Mouse (Mus musculus) activated CD4-positive, CD25-positive, alpha-beta regulatory T cell, adult 4 months (primary cell): Measurements from ENCODE around the gene Zfp870. TPM values are rescaled to one million over a fixed set of nuclear protein-coding genes. Genes with fewer than 3 reads are reported as not detected.

Source experiments
- ATAC-seq: one replicate; pipeline ENCODE4 v1.8.0; 2017
- polyA plus RNA-seq, 2 experiments: library from polyadenylated mRNA; unstranded; fragments of 100-300 nt; shearing (Covaris generic); gene quantifications; one replicate each; pipeline ENCODE4 v1.2.1; 2017

Gene Zfp870
- 1 to 10 TPM; 5.6 to 8.0 TPM for polyA plus RNA-seq

- peak; percentile 97 for ATAC-seq
Measured at GRCm38 (mm10) chr17:32891239-32892180, at the start of gene Zfp870. TSS of gene Zfp870 (minus strand) at chr17:32891642.

- ATAC-seq = no peak
Measured at GRCm38 (mm10) chr17:32939831-32940230, 48.4 kb upstream of the Zfp870 start.

- ATAC-seq = no peak
Measured at GRCm38 (mm10) chr17:32927803-32928202, 36.4 kb upstream of the Zfp870 start.

GRCm38 (mm10) chr17:32924658-32925312 lies 33.3 kb upstream of the Zfp870 start:
- peak; percentile 94 for ATAC-seq

GRCm38 (mm10) chr17:32923681-32924080 lies 32.2 kb upstream of the Zfp870 start:
- ATAC-seq = no peak

GRCm38 (mm10) chr17:32919123-32919522 lies 27.7 kb upstream of the Zfp870 start:
- ATAC-seq = no peak

GRCm38 (mm10) chr17:32917131-32917530 lies 25.7 kb upstream of the Zfp870 start, which contains the start of gene Cyp4f14:
TSS of gene Cyp4f14 (minus strand) at chr17:32917342.
- no peak for ATAC-seq

- no peak for ATAC-seq
Measured at GRCm38 (mm10) chr17:32916075-32916474, 24.6 kb upstream of the Zfp870 start.

- ATAC-seq = no peak
Measured at GRCm38 (mm10) chr17:32906172-32906571, 14.7 kb upstream of the Zfp870 start.

GRCm38 (mm10) chr17:32905239-32905638 lies 13.8 kb upstream of the Zfp870 start:
- ATAC-seq = no peak

GRCm38 (mm10) chr17:32904414-32904813 lies 13.0 kb upstream of the Zfp870 start:
- ATAC-seq = no peak

- ATAC-seq = no peak
Measured at GRCm38 (mm10) chr17:32901751-32902525, 10.5 kb upstream of the Zfp870 start.

GRCm38 (mm10) chr17:32895421-32895820 lies 4.0 kb upstream of the Zfp870 start:
- no peak for ATAC-seq

- no peak for ATAC-seq
Measured at GRCm38 (mm10) chr17:32893901-32894300, 2.5 kb upstream of the Zfp870 start.

GRCm38 (mm10) chr17:32890852-32891238 lies 597 bp downstream of the Zfp870 start:
- ATAC-seq = peak; percentile 14

GRCm38 (mm10) chr17:32889611-32890010 lies 1.8 kb downstream of the Zfp870 start:
- no peak for ATAC-seq

GRCm38 (mm10) chr17:32880320-32881218 lies 10.9 kb downstream of the Zfp870 start:
- ATAC-seq = peak; percentile 85

- ATAC-seq = no peak
Measured at GRCm38 (mm10) chr17:32878773-32879172, 12.7 kb downstream of the Zfp870 start.

- ATAC-seq = no peak
Measured at GRCm38 (mm10) chr17:32877471-32878171, 13.8 kb downstream of the Zfp870 start.

GRCm38 (mm10) chr17:32872696-32873095 lies 18.7 kb downstream of the Zfp870 start:
- ATAC-seq = no peak

- no peak for ATAC-seq
Measured at GRCm38 (mm10) chr17:32872091-32872490, 19.4 kb downstream of the Zfp870 start.
